Mouse (Mus musculus) heart, postnatal 25 days (tissue): ENCODE data around the gene Mutyh. TPM values are rescaled to one million over a fixed set of nuclear protein-coding genes. Genes with fewer than 3 reads are reported as not detected.

ENCODE experiments used
- DNase-seq: peaks from one replicate; pipeline ENCODE4 v3.0.0; 2022; ENCODE audit warnings: low spot score
- intact Hi-C: fragments of 180-260 bp; cut with DNase I; formaldehyde crosslinking; loops from one replicate; pipeline ENCODE4 v1.15.1; 2025
- total RNA-seq, 2 experiments: library from RNA; stranded (reverse); gene quantifications; 2 replicates each; pipeline ENCODE4 v1.2.3; 2021

Gene Mutyh
- total RNA-seq, result 1 to 10 TPM; 1.5 to 1.6 TPM

GRCm38 (mm10) chr4:116807197-116808129 is at the start of gene Mutyh, which contains the start of gene Toe1:
TSS of gene Mutyh (plus strand) at chr4:116807723.
TSS of gene Toe1 (minus strand) at chr4:116807640.
- peak; percentile 90 for DNase-seq
- intact Hi-C loops, result loop anchor here (5.0 kb wide), 1 partner anchor 185 kb away; the partner anchor contains the start of gene Urod

- intact Hi-C loops, result no loop called here
- DNase-seq, result no peak
These were observed 45.6 kb upstream of the Mutyh start for GRCm38 (mm10) chr4:116761914-116762313.

- intact Hi-C loops, result no loop called here
These were observed 43.5 kb upstream of the Mutyh start for GRCm38 (mm10) chr4:116764001-116764400.

GRCm38 (mm10) chr4:116768510-116768909 is 39.0 kb upstream of the Mutyh start:
- DNase-seq, result no peak
- intact Hi-C loops, result no loop called here

More at GRCm38 (mm10) chr4:116764001-116764400, 43.5 kb upstream of the Mutyh start:
- no peak for DNase-seq

GRCm38 (mm10) chr4:116769060-116769459 is 38.5 kb upstream of the Mutyh start:
- no peak for DNase-seq
- intact Hi-C loops, result no loop called here

- no peak for DNase-seq
- intact Hi-C loops, result no loop called here
These were observed 31.1 kb upstream of the Mutyh start for GRCm38 (mm10) chr4:116776391-116776790.

- no peak for DNase-seq
- intact Hi-C loops, result no loop called here
These were observed 30.4 kb upstream of the Mutyh start for GRCm38 (mm10) chr4:116777079-116777478.

- intact Hi-C loops, result loop anchor here (10.0 kb wide), 1 partner anchor 136 kb away; no protein-coding TSS in a partner anchor
- no peak for DNase-seq
These were observed 27.0 kb upstream of the Mutyh start for GRCm38 (mm10) chr4:116780541-116780940.

GRCm38 (mm10) chr4:116781366-116781765 is 26.2 kb upstream of the Mutyh start:
- no peak for DNase-seq

GRCm38 (mm10) chr4:116782171-116782570 is 25.4 kb upstream of the Mutyh start:
- DNase-seq, result no peak
- intact Hi-C loops, result loop anchor here (10.0 kb wide), 1 partner anchor 137 kb away; no protein-coding TSS in a partner anchor

More at GRCm38 (mm10) chr4:116781366-116781765, 26.2 kb upstream of the Mutyh start:
- intact Hi-C loops, result loop anchor here (10.0 kb wide), 1 partner anchor 137 kb away; no protein-coding TSS in a partner anchor

GRCm38 (mm10) chr4:116786587-116786986 is 20.9 kb upstream of the Mutyh start:
- intact Hi-C loops, result loop anchor here (10.0 kb wide), 1 partner anchor 142 kb away; no protein-coding TSS in a partner anchor

GRCm38 (mm10) chr4:116787985-116788760 is 19.4 kb upstream of the Mutyh start:
- DNase-seq, result no peak
- intact Hi-C loops, result loop anchor here (10.0 kb wide), 1 partner anchor 143 kb away; no protein-coding TSS in a partner anchor

More at GRCm38 (mm10) chr4:116786587-116786986, 20.9 kb upstream of the Mutyh start:
- DNase-seq, result no peak

GRCm38 (mm10) chr4:116788956-116789355 is 18.6 kb upstream of the Mutyh start:
- peak; percentile 16 for DNase-seq
- intact Hi-C loops, result loop anchor here (1.0 to 10.0 kb wide), 2 partner anchors 70 to 144 kb away; no protein-coding TSS in a partner anchor

- DNase-seq, result no peak
- intact Hi-C loops, result no loop called here
These were observed 15.1 kb upstream of the Mutyh start for GRCm38 (mm10) chr4:116792453-116792852.

GRCm38 (mm10) chr4:116794273-116794672 is 13.2 kb upstream of the Mutyh start:
- intact Hi-C loops, result no loop called here
- no peak for DNase-seq

- intact Hi-C loops, result no loop called here
- DNase-seq, result peak; percentile 11
These were observed 10.9 kb upstream of the Mutyh start for GRCm38 (mm10) chr4:116796442-116797110.

GRCm38 (mm10) chr4:116799901-116800300 is 7.6 kb upstream of the Mutyh start:
- intact Hi-C loops, result no loop called here

GRCm38 (mm10) chr4:116811012-116811411 is 3.5 kb downstream of the Mutyh start:
- intact Hi-C loops, result no loop called here
- no peak for DNase-seq

More at GRCm38 (mm10) chr4:116799901-116800300, 7.6 kb upstream of the Mutyh start:
- DNase-seq, result no peak

- intact Hi-C loops, result no loop called here
- DNase-seq, result no peak
These were observed 7.8 kb downstream of the Mutyh start for GRCm38 (mm10) chr4:116815276-116815675.
